Mouse (Mus musculus) splenic B cell, adult 2 months (primary cell): ENCODE measurements around the gene Ranbp3l.
A peak's percentile ranks its signal among the peaks of the same experiment; 100 is the strongest.
"Not testable (repeated sequence)": the region's sequence is repeated elsewhere in the genome, so short reads cannot be mapped to it uniquely, and the experiment has no call there.

Experiments
- DNase-seq: peaks from one replicate; pipeline ENCODE4 v3.0.0-alpha.2; 2011; ENCODE audit warnings: low read depth, low spot score
- H3K27me3 ChIP-seq: 2 replicates; pipeline ENCODE4 v1.6.1; 2012; ENCODE audit warnings: mild to moderate bottlenecking, low read length, moderate library complexity, mixed read lengths; ENCODE audit not compliant: control insufficient read depth, poor library complexity, insufficient read depth, severe bottlenecking
- H3K36me3 ChIP-seq: 2 replicates; pipeline ENCODE4 v1.6.1; 2012; ENCODE audit warnings: mild to moderate bottlenecking, low read length, moderate library complexity, mixed read lengths; ENCODE audit not compliant: control insufficient read depth, poor library complexity, insufficient read depth, severe bottlenecking

Gene Ranbp3l

GRCm38 (mm10) chr15:9014541-9014940 is 46.8 kb downstream of the Ranbp3l start:
- no peak for DNase-seq
- Histone ChIP-seq H3K36me3 (no peaks in the 10 kb centered on the region), H3K27me3 (no peaks in the 10 kb centered on the region)

GRCm38 (mm10) chr15:9015496-9015895 is 47.7 kb downstream of the Ranbp3l start:
- not testable (repeated sequence) for H3K36me3 ChIP-seq, H3K27me3 ChIP-seq
- DNase-seq: peak; percentile 13

GRCm38 (mm10) chr15:9055704-9056103 is 88.0 kb downstream of the Ranbp3l start:
- peak; percentile 7 for DNase-seq
- Histone ChIP-seq H3K36me3 (no peaks in the 10 kb centered on the region), H3K27me3 (no peaks in the 10 kb centered on the region)

GRCm38 (mm10) chr15:9059856-9060255 is 92.1 kb downstream of the Ranbp3l start:
- no peak for DNase-seq
- H3K36me3 ChIP-seq: no peaks in the 10 kb centered on the region
- no peaks in the 10 kb centered on the region for H3K27me3 ChIP-seq

GRCm38 (mm10) chr15:9061150-9061882 is 93.6 kb downstream of the Ranbp3l start:
- Histone ChIP-seq H3K27me3 (no peaks in the 10 kb centered on the region), H3K36me3 (no peaks in the 10 kb centered on the region)
- no peak for DNase-seq

- no peak for DNase-seq
- Histone ChIP-seq H3K27me3 (no peaks in the 10 kb centered on the region), H3K36me3 (no peaks in the 10 kb centered on the region)
Observed at GRCm38 (mm10) chr15:9068881-9069280, 101.1 kb downstream of the Ranbp3l start.

GRCm38 (mm10) chr15:9070353-9070752 is 102.6 kb downstream of the Ranbp3l start:
- Histone ChIP-seq H3K27me3 (no peaks in the 10 kb centered on the region), H3K36me3 (no peaks in the 10 kb centered on the region)
- no peak for DNase-seq

- H3K27me3 ChIP-seq: no peaks in the 10 kb centered on the region
- no peaks in the 10 kb centered on the region for H3K36me3 ChIP-seq
- DNase-seq: peak; percentile 95
Observed at GRCm38 (mm10) chr15:9070912-9071555, 103.3 kb downstream of the Ranbp3l start, which contains the start of gene Nadk2. TSS of gene Nadk2 (plus strand) at chr15:9071260.

GRCm38 (mm10) chr15:9071556-9072544 is 104.1 kb downstream of the Ranbp3l start:
- peak; percentile 62 for DNase-seq
- Histone ChIP-seq H3K27me3 (no peaks in the 10 kb centered on the region), H3K36me3 (no peaks in the 10 kb centered on the region)

DNA sequence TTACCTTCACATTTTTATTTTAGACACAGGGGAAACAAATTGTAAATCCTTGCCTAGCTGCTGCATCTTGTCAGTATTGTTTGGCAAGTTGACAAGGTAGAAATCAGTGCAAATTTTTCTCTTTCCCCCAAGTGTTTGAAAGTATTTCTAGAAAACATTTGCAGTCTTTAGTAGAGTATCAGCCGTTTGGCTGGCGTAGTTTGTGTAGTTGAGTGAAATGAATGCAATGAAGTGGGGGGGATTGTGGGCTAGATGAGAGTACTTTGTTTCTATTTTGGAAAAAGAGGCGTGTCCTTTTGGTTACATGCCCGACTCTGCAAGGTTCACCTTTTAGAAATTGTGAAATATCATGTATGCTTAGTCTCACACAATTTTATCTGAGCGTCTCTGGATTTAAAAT is 104.9 kb downstream of the Ranbp3l start:
- Histone ChIP-seq H3K36me3 (no peaks in the 10 kb centered on the region), H3K27me3 (no peaks in the 10 kb centered on the region)
- DNase-seq: peak; percentile 64

- no peak for DNase-seq
Observed at GRCm38 (mm10) chr15:9073067-9073608, 105.4 kb downstream of the Ranbp3l start.

GRCm38 (mm10) chr15:9073684-9074083 is 105.9 kb downstream of the Ranbp3l start:
- H3K36me3 ChIP-seq: no peaks in the 10 kb centered on the region
- DNase-seq: peak; percentile 57
- H3K27me3 ChIP-seq: no peaks in the 10 kb centered on the region

More at GRCm38 (mm10) chr15:9073067-9073608, 105.4 kb downstream of the Ranbp3l start:
- H3K36me3 ChIP-seq: no peaks in the 10 kb centered on the region
- no peaks in the 10 kb centered on the region for H3K27me3 ChIP-seq

- DNase-seq: no peak
- H3K36me3 ChIP-seq: no peaks in the 10 kb centered on the region
Observed at GRCm38 (mm10) chr15:9074139-9074538, 106.4 kb downstream of the Ranbp3l start.

DNA sequence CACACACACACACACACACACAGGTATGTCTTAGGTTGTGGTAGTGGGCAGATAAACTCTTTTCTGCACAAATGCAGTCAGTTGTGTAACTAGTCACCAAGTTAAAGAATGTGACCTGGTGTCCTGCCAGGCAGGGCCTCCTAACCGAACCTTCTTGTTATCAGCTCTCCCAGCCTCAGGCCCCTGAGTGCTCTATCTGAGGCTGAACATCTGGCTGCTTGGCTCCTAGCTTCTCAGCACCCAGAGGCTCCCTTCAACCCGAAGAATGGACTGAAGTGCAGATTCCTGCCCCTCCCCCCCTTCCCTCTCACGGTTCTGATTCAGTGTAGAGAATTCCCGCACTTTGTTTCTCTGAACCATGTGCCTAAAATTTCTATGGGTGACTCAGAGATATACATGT is 106.9 kb downstream of the Ranbp3l start:
- DNase-seq: no peak
- Histone ChIP-seq H3K27me3 (no peaks in the 10 kb centered on the region), H3K36me3 (no peaks in the 10 kb centered on the region)

More at GRCm38 (mm10) chr15:9074139-9074538, 106.4 kb downstream of the Ranbp3l start:
- H3K27me3 ChIP-seq: no peaks in the 10 kb centered on the region
